Mouse (Mus musculus) fat pad, adult 2 months (tissue): Measurements from ENCODE around the gene Man2a1.

Experiments used
- DNase-seq: peaks from one replicate; pipeline ENCODE4 v3.0.0-alpha.2; 2011; ENCODE audit warnings: low read depth, low spot score; ENCODE audit errors: extremely low read depth

The Man2a1 gene

DNA sequence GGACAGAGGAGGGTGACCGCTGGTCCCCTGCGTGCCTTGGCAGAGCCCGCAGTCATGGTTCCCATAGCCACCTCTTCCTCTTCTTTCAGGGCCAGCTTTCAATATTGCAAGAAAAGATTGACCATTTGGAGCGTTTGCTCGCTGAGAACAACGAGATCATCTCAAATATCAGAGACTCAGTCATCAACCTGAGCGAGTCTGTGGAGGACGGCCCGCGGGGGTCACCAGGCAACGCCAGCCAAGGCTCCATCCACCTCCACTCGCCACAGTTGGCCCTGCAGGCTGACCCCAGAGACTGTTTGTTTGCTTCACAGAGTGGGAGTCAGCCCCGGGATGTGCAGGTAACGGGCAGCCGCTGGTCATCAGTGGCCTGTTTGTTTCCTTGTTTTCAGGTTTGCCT is 23.9 kb downstream of the Man2a1 start:
- no peak for DNase-seq

DNA sequence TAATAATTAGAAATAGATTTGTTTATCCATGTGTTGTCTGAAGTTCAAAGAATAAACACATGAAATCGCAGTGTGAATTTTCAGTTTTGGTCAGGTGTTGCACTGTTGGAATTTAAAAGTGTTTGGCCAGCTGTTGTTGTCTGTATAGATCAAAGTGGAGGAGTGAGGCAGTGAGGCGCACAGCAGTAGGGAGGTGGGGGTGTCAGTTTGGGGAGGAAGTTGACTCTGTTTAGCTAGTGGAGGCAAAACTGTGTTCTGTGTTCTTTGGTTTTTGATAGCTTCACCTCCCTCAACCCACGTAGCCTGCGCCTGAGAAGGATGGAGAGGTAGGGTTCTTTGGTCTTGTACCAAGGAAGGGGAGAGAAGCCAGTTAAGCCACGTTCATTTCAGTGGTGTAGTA is 28.3 kb downstream of the Man2a1 start:
- DNase-seq, result no peak

DNA sequence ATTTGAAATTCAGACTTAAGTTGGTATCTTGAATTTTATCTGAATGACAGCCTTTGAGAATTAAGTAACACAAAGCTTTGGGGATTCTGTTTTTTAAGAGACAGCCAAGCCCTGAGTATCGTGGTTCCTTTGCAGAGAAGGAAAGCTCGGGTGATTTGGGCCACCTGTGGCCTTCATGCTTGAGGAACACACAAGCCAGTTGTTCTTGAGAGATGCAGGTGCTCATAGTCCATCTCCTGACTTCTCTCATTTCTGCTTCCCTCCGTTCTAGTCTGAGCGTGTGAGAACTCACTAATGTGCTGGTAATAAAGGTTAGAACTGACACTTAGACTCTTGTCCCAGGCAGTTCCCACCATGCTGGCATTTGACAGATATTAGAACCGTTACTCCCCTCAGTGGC is 28.9 kb downstream of the Man2a1 start:
- DNase-seq, result no peak

DNA sequence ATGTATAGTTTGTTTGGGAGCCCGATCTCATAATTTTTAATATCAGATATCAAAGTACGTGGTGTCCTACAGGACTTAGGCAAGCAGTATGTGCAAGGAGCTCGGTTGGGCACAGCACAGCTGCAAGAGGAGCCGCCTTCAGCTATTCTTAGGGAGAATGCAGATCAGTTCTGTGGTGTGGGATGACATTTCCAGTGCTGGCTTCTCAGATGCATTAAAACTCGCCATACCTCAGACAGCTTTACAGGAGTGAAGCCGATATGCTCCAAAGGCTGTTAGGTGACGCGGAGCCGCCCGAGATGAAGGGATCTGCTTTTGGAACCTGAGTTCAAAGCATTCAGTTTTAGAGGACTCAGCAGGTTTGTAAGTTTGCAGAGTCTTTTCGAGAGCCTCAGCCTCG is 30.0 kb downstream of the Man2a1 start:
- DNase-seq, result no peak

DNA sequence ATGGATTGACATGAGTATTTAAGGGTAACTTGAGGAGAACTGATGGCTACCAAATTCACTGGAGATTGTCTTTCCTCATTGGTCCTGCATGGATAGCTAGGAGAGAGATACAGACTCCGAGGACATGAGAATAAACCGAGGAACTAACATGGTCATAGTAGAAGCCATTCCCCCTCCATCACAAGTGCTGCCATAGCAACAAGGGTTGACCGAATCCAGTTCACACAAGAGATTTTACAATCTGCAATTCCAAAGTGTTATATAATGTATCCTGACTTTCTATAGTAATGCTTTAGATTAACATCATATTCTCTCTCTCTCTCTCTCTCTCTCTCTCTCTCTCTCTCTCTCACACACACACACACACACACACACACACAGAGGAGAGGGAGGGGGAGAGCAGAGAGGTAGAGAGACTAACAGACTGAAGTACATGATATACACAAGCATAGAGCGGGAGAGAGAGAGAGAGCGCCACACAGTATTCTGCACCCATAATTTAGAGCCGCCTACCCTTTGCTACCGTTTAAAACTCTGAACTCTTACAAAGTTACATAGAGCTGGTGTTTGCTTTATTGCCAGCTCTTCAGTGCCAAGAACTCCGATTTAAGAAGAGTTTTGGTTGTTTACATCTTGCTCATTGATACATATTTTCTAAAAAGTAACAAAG is 37.5 kb downstream of the Man2a1 start:
- no peak for DNase-seq

DNA sequence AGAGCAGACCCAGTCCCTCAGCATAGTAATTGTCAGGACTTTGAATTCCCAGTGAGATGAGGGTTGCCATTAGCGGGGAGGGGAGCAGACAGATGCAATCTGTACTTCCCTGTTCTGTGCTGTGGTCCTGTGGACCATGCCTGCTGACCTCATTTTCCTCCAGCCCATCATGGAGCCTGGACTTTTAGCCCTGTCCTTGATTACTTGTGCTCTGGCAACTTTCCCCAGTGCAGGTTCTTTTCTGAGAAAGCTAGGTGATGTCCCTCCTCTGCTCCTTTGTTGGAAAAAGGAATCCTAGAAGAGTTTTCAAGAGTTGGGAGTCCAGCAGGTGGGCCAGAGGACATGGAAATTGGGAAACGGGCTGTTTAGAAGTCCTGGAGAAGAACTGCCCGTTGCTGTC is 40.8 kb downstream of the Man2a1 start:
- DNase-seq, result no peak

DNA sequence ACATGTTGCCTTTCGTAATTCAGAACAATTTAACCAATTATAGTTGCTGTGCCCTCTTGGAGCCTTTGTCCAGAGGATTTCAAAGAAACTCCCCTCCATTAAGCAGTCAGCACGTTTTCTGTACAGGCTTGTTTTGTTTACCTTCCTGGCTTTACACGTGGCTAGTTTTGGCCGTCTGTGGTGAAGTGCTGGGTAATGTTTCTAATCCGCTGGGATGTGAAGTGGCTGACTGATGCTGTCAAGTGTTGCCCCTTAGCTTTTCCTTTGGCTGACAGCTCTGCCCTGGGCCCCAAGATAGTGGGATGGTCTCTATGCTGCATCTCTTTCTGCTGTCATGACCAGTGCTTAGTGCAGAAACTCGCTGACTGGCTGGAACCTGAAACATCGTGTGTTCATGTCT is 43.1 kb downstream of the Man2a1 start:
- DNase-seq, result no peak

DNA sequence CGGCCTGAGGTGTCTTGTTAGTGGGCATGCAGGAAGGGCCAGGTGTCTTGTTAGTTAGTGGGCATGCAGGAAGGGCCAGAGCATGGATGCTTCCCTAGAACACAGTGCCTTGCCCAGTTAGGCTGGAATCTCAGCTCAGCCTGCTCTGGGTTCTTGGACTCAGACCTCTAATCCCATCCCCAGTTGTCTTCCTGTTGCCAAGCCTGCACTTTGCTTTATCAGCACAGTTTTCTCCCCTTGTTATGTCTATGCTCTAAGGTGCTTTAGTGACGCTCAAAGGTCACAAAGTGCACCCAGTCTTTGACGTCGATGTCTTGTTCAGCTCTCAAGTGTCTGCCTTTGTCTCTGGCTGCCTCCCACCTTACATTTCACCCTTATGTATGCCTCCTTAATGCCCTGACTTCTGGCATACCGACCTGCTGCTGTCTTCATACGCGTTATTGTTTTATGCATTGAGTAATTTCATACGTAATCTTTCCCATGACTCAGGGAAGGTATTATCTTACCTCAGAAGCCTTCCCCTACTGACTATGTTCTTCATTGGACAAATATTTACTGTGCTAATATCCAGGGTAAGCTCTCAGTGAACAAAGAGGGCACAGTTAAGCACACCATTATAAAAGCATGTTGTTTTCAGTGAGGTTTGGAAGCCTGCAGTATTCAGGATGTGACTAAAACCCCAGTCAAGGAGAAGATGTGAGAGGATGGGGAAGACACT is 44.5 kb downstream of the Man2a1 start:
- DNase-seq, result peak; percentile 18

DNA sequence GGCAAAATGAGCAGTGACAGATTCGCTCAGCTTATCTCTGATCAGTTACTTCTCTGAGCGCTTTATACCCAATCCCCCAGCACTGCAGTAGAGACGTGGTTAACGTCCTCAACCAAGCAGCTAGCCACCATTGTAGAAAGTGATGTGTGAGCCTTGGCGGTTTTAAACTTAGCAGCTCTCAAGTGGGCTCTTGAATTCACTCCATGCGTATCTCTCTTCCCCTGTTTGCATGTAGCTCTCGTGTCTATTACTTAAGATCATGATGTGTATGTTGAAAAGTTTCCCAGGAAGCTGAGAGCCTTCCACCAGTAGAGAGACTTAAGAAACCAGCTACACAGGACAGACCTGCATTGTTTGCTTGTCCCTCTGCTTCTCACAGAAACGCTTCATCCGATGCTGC is 46.9 kb downstream of the Man2a1 start:
- peak; percentile 10 for DNase-seq

DNA sequence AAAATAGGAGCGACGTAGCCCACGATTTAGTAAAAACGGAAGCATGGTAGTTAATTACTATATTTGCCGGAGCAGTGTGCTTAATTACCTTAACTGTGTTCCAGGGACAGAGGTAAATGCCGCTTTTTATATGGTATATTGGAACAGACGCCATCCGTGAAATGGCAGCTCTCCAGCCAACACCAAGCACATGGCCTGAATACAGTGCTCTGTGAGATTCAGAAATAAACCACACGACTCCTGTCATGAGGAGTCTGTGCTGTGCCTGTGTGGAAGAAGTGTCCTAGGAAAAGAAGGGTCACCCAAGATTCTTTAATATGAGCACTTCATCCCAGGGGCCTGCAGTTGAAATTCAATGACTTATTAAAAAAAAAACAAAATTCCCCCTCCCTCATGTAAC is 50.2 kb downstream of the Man2a1 start:
- no peak for DNase-seq

DNA sequence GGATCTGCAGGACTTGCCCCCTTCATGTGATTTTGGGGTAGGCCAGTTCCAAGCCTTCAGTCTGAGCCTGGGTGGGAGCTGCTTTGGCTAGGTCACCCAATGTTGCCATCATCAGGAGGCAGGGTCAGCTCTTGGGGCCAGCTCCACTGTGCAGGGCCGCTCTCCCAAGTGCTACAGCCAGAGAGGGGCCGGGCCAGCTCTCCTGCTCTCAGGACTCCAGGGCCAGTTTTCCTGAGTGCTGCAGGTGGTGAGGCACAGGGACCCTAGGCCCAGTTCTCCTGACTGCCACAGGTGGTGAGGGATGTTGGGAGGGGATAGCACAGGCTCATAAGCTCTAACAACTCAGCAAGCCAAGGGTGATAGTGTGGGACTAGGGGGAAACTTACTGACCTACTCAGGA is 53.1 kb downstream of the Man2a1 start:
- no peak for DNase-seq

DNA sequence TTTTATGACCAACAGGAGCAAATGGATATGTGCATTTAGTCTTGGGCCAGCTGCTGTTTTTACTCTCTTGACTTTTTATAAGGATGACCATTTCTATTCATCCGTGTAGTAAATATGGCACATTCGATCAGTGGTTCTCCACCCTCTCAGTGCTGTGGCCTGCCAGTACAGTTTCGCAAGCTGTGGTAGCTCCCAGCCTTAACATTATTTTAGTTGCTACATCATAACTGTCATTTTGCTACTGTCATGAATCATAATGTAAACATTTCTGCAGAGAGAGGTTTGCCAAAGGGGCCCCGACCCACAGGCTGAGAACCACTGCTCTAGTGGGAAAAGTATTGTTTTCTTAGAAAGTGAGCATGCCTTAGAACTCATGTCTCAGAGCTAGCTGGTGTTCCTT is 59.1 kb downstream of the Man2a1 start:
- DNase-seq, result no peak

DNA sequence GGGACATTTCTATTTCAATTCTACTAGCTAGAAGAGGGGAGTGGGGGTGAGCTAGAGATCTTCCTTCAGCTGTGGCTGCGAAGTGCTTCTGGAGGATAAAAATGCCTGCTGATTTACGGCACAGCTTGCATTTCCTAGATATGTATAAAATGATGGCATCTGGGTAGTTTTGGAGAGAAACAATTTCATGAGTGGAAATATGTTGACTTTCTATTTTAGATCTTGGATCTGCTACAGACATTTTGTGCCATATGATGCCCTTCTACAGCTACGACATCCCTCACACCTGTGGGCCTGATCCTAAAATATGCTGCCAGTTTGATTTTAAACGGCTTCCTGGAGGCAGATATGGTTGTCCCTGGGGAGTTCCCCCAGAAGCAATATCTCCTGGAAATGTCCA is 66.0 kb downstream of the Man2a1 start:
- no peak for DNase-seq

DNA sequence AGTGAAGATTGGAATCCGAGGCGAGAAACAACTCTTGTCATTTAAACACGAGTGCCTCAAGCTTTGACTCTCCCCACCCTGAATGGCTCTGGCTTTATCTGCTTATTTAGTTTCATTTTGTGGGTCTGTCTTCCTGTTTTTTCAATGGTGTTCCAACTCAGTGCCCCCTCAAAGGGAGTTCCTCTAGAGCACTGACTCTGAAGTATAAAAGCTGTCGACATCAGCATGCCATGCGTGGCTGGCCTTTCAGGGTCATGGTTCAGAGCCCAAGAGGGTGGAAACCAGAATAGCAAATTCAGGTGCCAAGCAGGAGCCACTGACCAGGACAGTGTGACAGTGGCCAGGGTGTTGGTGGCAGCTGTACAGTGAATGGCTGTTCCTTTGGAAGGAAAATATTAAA is 68.0 kb downstream of the Man2a1 start:
- no peak for DNase-seq

DNA sequence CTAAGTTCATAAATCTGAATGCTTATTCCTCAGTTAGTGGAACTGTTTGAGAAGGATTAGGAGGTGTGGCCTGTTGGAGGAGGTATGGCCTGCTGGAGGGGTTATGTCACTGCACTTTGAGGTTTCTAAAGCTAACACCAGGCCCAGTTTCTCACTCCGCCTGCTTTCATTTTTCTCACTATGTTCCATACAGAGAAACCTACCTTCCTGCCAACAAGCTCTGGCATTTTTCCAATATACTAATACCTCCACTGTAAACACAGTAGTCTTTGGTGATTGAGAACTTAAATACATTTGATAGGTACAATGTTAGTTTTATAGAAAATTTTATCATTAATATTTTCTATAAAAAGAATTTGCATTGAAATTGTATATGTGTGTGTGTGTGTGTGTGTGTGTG is 73.9 kb downstream of the Man2a1 start:
- no peak for DNase-seq

DNA sequence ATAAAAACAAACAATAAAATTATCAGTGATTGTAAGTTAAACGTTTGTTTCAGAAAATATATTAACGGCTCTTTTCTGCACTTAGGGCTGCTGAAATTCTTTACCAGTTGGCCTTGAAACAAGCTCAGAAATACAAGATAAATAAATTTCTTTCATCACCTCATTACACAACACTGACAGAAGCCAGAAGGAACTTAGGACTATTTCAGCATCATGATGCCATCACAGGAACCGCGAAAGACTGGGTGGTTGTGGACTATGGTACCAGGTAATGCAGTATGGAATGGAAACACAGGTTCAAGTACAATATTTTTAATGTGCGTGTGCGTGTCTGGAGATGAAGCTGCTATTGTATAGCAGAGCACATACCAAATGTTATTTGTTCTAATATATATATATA is 74.4 kb downstream of the Man2a1 start:
- peak; percentile 13 for DNase-seq

DNA sequence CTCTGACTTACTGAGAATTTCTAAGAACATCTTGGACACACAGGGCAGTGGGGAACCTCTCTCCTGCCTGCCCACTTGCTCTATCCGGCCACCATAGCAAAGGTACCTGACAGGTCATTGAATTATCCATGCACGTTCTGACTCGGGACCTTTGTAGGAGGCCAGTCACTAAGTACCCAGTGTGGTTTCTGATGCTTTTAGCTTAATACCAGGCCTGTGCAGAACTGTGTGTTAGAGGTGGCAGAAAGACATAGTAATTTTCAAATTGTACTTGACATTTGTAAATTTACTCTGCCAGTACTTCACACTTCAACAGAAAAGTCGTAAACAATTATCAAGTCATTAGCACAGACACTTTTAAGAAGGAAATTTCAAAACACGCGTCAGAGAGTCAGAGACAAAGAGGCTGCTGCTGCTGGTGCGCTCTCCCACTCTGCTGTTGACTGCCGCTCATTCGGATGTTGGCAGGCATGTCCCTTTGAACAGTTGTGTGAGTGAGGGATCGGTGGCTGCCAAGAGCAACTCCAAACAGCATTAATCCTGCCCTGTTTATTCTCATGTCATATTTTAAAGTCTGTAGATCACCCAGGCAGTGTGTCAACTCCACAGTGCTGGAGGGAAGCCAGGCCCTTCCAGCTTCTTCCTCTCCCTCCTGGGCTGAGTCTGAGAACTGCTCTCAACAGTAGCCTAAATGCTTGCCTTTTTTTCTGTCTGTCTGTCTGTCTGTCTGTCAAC is 76.4 kb downstream of the Man2a1 start:
- DNase-seq, result no peak

DNA sequence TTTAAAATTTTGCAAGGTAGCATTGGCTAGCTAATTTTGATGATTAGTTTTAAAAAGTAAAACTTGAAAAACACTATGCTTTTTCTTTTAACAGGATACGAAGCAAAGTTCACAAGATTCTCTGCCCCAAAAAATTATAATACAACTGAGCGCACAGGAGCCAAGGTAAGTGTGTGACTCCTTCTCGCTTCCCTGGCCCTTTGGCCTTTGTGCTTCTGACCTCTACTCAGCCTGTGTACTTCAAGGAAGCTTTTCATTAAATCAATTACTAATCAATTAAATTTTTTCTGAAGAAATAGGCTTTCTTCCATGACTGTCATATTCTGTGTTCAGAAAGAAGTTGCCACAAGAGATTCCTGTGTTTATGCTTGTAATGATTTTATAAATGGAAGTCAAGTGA is 80.9 kb downstream of the Man2a1 start:
- no peak for DNase-seq

DNA sequence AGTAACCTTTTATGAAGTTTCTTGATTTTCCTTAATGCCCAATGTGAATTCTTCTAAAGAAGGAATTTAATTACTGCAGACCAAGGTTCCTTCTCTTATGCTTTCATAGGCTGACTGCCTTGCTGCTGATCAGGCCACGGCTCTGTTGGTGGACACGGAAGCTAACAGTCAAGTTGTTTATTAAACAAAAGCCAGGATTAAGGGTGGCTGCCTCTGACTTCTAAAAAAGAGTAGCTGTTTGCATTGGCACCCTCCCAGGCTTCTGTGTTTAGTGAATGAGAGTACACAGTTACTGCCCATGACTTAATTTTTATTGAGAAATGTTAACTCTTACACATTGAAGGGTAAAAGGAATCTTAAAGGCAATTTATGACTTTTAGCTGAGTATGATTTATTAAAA is 81.4 kb downstream of the Man2a1 start:
- no peak for DNase-seq

DNA sequence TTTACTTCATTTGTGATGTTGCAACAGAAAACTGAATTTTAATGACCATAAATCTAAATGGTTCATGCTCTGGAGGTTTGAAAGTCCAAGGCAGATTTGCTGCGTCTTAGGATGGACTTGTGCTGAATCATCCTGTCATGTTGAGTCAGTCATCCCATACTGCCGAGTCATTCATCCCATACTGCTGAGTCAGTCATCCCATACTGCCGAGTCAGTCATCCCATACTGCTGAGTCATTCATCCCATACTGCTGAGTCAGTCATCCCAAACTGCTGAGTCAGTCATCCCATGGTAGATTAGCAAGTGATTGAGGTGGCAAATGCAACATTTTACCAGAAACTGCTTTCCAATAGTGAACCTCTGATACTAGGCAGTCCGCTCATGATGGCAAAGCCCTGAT is 83.6 kb downstream of the Man2a1 start:
- no peak for DNase-seq

DNA sequence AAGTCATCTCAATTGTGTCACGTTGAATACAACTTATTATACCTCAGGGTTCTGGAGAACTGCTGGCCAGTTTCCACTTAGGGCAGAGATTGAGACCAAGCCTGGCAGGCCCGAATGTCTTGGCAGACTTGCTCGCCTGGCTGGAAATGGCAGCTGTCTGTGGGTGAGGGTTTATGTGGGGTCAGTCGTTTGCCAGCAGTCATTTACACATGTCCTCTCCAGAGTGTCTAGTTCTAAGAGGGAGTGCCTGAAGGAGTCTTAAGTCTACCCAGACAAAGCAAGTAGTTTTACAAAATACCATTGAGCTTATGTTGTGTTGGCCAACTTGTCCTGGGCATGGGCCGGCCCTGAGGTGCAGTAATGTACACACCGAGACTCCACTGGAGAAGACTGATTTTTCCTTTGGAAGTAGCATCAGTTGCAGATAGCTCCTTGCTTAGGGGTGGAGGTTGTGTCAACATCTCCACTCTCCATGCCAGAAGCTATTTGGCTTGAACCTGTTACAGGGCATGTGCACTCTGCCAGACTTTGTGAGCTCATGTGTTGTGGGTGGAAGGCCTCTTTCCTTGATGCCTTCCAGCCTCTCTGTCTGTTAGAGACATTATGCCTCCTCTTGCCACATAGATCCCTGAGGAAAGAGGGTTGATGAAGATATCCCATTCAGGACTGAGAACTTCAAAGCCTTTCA is 84.8 kb downstream of the Man2a1 start:
- DNase-seq, result peak; percentile 98

DNA sequence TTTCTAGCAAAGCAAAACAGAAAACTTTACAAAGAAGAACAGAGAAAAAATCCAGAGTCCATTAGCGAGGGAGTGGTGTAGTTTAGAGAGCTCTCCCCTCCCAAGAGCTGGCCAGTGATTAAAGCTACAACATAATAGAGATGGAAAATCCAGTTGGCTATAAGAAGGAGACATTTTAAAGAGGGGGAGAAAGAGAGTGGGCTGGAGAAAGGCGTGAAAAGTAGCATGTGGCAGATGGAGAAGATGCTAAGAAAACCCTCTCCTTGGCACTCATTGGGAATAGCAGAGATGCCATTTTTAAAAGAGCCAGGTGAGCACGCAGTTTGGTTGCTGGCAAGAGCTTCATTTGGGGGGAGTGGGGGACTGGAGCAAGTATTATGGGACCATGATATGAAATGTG is 89.1 kb downstream of the Man2a1 start:
- DNase-seq, result no peak
